Mouse (Mus musculus): ENCODE results near the gene App. TPM values are rescaled to one million over a fixed set of nuclear protein-coding genes. Genes with fewer than 3 reads are reported as not detected.

Gene App
- total RNA-seq, 2 experiments from 2014 or later, result 249 to 394 TPM

DNA sequence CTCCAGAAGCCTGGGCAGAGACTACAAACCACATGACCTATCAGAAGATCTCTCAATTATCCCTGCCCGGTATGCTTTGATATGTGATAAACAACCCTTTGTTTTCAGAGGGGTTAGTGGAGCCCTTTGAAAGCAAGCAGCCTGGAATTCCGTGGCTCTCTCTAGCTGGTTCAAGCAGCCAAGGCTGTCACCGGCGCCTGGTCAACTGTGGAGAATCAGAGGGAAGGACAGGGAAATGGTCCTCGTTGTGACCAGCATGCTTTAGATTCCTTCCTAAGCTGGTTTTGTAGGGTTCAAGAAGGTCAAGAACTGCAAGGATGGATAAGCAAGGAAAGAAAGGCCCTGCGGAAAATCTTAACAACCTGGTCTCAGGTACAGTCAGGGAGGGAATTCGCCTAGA lies 21.9 kb downstream of the App start:
- ATAC-seq (ENCODE audit: poor library complexity, severe bottlenecking), result no peak

DNA sequence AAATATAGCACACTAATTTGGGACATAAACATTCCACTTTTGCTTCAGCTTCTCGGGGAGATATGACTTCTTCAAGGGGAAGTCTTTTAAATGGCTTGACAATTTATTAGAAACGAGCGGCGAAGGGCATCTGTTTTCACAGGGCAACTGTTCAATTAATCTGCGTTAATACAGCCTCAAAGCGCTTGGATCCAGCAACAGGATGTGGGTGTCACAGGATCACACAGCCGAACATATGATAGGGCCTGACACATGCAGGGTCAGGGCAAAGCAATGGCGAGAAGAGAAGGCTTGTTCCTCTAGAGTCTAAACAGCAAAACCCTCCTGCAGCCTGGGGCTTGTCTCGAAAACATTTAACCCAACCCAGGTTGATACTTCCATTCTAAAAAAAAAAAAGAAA lies 22.7 kb downstream of the App start:
- no peak for ATAC-seq (ENCODE audit: poor library complexity, severe bottlenecking)

DNA sequence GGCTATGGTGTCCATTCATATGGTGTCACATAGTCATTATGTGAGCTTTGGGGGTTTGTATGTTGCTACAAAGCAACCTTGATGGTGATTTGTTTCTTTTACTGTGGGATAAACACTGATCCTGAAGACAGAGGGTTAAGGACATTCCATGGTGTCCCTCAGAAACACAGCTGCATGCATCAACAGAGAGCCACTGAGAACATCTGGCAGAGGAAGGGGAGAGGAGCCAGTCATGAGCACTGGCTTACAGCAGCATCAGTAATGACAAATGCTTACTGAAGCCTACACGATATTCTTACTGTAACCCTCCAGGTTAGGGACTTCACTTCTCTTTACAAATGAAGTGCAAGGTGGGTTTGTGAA lies 24.1 kb downstream of the App start:
- ATAC-seq (ENCODE audit: poor library complexity, severe bottlenecking), result no peak

- peak; percentile 59 for ATAC-seq (ENCODE audit: poor library complexity, severe bottlenecking)
Observed at GRCm38 (mm10) chr16:85148615-85149508, 24.7 kb downstream of the App start.

DNA sequence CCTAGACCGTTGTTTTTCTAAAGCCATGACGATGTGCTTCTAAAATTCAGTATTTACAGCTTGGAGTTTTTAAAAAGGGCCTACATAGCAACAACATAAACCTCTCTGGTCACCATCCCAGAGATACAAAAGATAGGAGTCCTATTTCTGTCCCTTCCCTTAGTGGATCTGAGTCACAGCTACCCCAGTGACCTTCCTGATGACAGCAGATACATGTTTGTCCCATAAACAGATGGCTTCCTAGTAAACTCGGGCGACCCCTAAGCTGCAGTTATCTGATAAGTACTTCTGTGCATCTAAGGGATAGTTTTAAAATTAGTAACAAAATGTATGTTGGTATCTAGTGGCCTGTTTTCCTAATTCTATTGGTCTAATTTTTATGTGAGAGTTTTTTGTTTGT lies 26.1 kb downstream of the App start:
- ATAC-seq (ENCODE audit: poor library complexity, severe bottlenecking), result no peak

GRCm38 (mm10) chr16:85145771-85146178 lies 27.8 kb downstream of the App start:
- peak; percentile 65 for ATAC-seq (ENCODE audit: poor library complexity, severe bottlenecking)

GRCm38 (mm10) chr16:85145369-85145768 lies 28.2 kb downstream of the App start:
- no peak for ATAC-seq (ENCODE audit: poor library complexity, severe bottlenecking)

GRCm38 (mm10) chr16:85144401-85144800 lies 29.2 kb downstream of the App start:
- no peak for ATAC-seq (ENCODE audit: poor library complexity, severe bottlenecking)

- no peak for ATAC-seq (ENCODE audit: poor library complexity, severe bottlenecking)
Observed at GRCm38 (mm10) chr16:85143863-85144262, 29.7 kb downstream of the App start.

GRCm38 (mm10) chr16:85143188-85143587 lies 30.4 kb downstream of the App start:
- ATAC-seq (ENCODE audit: poor library complexity, severe bottlenecking), result no peak

- no peak for ATAC-seq (ENCODE audit: poor library complexity, severe bottlenecking)
Observed at GRCm38 (mm10) chr16:85141404-85141803, 32.2 kb downstream of the App start.

DNA sequence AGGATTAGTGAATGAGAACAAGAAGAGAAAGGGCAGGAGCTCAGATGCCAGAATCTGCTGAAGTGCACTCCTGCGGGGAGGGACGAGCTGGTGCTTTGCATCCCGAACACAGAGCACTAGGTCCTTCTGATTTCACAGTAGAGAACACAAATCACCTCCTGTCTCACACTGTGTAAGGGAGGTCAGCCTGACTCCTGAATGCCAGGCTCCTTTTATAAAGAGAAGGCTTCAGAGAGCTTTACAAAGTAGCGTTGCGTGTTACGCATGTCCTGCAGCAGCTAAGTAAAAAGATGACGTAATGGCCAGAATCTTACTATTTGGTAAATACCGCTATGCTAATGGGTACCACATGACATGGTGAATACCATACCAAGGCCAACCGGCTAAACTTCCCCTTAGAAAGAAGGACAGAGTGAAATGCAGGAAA lies 34.4 kb downstream of the App start:
- peak; percentile 76 for ATAC-seq (ENCODE audit: poor library complexity, severe bottlenecking)

GRCm38 (mm10) chr16:85137348-85137747 lies 36.2 kb downstream of the App start:
- no peak for ATAC-seq (ENCODE audit: poor library complexity, severe bottlenecking)

DNA sequence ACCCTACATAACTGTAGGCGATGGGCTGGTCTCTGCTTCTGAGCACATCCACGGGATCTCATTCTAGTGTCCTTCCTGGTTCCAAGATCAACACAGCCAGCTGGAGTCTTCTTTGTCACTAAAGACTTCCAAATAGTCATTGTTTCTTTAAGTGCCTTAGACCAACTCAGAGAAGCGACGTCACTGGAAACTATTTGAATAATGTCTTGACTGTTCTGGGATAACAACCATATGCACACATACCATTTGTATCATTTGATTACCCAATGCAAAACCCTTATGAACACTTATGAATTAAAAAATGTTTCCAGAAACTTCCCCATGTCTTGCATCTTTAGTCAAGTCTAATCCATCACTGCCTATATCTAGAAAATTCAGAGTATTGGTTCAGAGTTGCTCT lies 37.5 kb downstream of the App start:
- no peak for ATAC-seq (ENCODE audit: poor library complexity, severe bottlenecking)

GRCm38 (mm10) chr16:85133468-85133881 lies 40.1 kb downstream of the App start:
- peak; percentile 36 for ATAC-seq (ENCODE audit: poor library complexity, severe bottlenecking)

DNA sequence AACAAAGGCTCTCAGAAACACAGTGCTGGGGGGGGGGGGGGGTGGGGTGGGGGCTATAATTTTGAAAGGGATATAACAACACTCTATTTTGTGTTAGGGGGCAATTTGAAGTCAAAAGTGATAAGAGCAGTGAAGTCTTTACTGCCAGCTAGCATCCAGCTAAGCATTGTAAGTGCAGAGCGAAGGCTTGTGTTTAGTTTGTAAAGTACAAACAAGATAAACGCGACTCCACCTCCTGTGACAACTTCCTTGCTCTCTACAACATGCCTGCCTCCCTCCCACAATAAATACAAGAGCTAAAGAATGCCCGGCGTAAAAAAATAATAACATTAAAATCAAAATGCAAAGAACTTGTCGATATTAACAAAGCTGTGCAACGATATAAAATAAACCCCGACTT lies 40.5 kb downstream of the App start:
- ATAC-seq (ENCODE audit: poor library complexity, severe bottlenecking), result no peak

GRCm38 (mm10) chr16:85132182-85132581 lies 41.4 kb downstream of the App start:
- peak; percentile 94 for ATAC-seq (ENCODE audit: poor library complexity, severe bottlenecking)

- ATAC-seq (ENCODE audit: poor library complexity, severe bottlenecking), result no peak
Observed at GRCm38 (mm10) chr16:85130861-85131556, 42.6 kb downstream of the App start.

GRCm38 (mm10) chr16:85128693-85129657 lies 44.6 kb downstream of the App start:
- ATAC-seq (ENCODE audit: poor library complexity, severe bottlenecking), result no peak

GRCm38 (mm10) chr16:85128347-85128664 lies 45.3 kb downstream of the App start:
- ATAC-seq (ENCODE audit: poor library complexity, severe bottlenecking), result no peak

DNA sequence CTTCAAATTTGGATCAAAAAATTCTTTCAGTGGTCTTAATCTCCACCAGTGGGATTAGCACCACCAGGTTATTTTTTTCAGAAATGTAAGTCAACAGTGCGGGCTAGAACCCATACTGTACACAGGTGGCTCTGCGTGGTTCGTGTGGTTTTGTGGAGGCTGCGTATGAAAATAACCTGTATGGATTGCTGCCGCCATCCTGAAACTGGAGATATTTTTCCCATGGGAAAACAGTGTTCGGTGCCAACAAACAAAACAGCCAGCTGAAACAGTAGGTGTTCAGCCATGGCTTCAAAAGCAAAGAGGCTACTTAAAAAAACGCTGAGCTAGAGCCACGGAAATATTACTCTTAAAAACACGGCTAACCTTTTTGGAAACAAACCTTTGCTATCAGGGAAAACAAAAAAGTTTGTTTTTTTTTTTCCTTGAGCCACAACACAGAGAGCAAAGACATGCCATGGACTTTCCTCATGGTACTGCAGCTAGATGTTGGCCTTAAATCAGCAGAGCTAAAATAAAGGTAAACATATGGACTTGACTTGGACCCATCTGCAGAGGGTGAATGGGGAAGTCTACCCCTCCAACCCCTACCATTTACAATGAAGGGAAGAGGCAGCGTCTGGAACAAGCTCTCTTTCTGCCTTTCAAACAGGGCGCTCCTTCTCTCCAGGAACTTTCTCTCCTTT lies 45.8 kb downstream of the App start:
- ATAC-seq (ENCODE audit: poor library complexity, severe bottlenecking), result no peak
